8 mouse cellular contexts compared by ENCODE assay signal in the genomic region with DNA sequence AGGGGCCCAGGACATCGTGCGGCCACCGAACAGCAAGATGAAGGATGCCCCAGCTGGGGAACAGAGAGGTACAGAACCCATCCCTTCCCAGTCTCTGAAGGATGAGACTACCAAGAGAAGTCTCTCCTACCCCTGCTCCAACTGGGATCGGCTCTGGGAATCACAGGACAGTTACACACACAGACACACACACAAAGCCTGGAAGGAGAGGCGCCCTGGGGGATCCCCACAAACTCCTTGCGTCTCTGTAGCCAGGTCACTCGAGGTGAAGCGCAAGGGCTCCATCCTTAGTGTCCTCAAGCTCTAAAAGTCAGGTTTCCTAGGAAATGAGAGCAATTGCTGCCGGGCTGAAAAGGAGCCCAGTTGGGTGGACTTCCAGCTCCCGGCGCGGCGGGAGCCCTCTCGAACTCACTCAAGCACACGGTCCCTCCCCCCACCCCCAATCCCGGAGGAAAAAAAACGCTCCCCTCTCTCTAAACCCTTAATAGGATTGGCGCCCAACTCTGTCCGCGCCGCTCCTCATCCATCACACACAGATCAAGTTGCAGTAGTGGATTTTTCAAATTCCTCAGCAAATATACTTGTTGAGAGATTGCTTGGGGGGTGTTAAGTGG. TPM values are rescaled to one million over a fixed set of nuclear protein-coding genes. Genes with fewer than 3 reads are reported as not detected.
DNase-seq lines count a peak whose midpoint lies in the region; ATAC-seq and TF ChIP-seq lines count a peak whose summit lies in the region.

No protein-coding gene starts in this region.

- no peak for TF ChIP-seq CTCF in lung, adult 2 months (IDR thresholded peaks at IDR 0.05; ENCODE audit: insufficient read depth, low read length)

- no peak for TF ChIP-seq POLR2A in lung, adult 2 months (IDR thresholded peaks at IDR 0.05; ENCODE audit: borderline replicate concordance, extremely low read depth, low read depth, low read length)

- peak overlapping the region; percentile 80 for H3K9ac ChIP-seq in embryonic facial prominence, embryonic 14.5 days (ENCODE audit: low read depth, low read length)
- peak overlapping the region; percentile 48 for H3K9ac ChIP-seq in intestine, embryonic 15.5 days
- peak overlapping the region; percentile 85 for H3K9ac ChIP-seq in neural tube, embryonic 11.5 days (ENCODE audit: low read length)

- H3K4me2 ChIP-seq in embryonic facial prominence, embryonic 14.5 days (ENCODE audit: low read depth, low read length): peak overlapping the region; percentile 90
- peak overlapping the region; percentile 96 for H3K4me2 ChIP-seq in intestine, embryonic 15.5 days (replicated peaks)
- peak overlapping the region; percentile 88 for H3K4me2 ChIP-seq in neural tube, embryonic 11.5 days (ENCODE audit: low read depth)

- no peaks in the 10 kb centered on the region for H3K36me3 ChIP-seq in embryonic facial prominence, embryonic 14.5 days (ENCODE audit: control insufficient read depth, insufficient read depth, low read length)
- H3K36me3 ChIP-seq in intestine, embryonic 15.5 days: no peaks in the 10 kb centered on the region
- no peaks in the 10 kb centered on the region for H3K36me3 ChIP-seq in neural tube, embryonic 11.5 days (ENCODE audit: control insufficient read depth, insufficient read depth, low read length)

- DNase-seq in lung, adult 2 months: peak; percentile 18
- DNase-seq in lung, adult 18-20 months: no peak
- DNase-seq in embryonic facial prominence, embryonic 14.5 days (ENCODE audit: low spot score): peak; percentile 86
- DNase-seq in neural tube, embryonic 11.5 days (ENCODE audit: low spot score): peak; percentile 71
- DNase-seq in adrenal gland, adult 18-20 months (ENCODE audit: low spot score in 2 of 2): no peak
- no peak for DNase-seq in gastrocnemius, adult 18-20 months (ENCODE audit: low spot score)
- DNase-seq in yolk sac, embryonic 10.5 days (ENCODE audit: low spot score): no peak

- H3K27ac ChIP-seq in embryonic facial prominence, embryonic 14.5 days (replicated peaks; ENCODE audit: low read depth, low read length): peak overlapping the region; percentile 97
- H3K27ac ChIP-seq in intestine, embryonic 15.5 days: peak overlapping the region; percentile 89
- peak overlapping the region; percentile 91 for H3K27ac ChIP-seq in neural tube, embryonic 11.5 days (ENCODE audit: low read depth, low read length)

- H3K27me3 ChIP-seq in embryonic facial prominence, embryonic 14.5 days (replicated peaks; ENCODE audit: control insufficient read depth, insufficient read depth, low read length): no peaks in the 10 kb centered on the region
- peaks cover 22% of the 10 kb centered on the region for H3K27me3 ChIP-seq in intestine, embryonic 15.5 days (replicated peaks)
- no peaks in the 10 kb centered on the region for H3K27me3 ChIP-seq in neural tube, embryonic 11.5 days (ENCODE audit: control insufficient read depth, insufficient read depth, low read length)

- 1% methylated on average over 21 of the region's 21 CpGs for WGBS in lung, adult 2 months
- WGBS in embryonic facial prominence, embryonic 14.5 days: 0% methylated on average over 21 of the region's 21 CpGs
- WGBS in intestine, embryonic 15.5 days: under 1% methylated on average over 21 of the region's 21 CpGs
- WGBS in neural tube, embryonic 11.5 days: 0% methylated on average over 21 of the region's 21 CpGs

- H3K4me3 ChIP-seq in lung, adult 2 months (replicated peaks; ENCODE audit: extremely low read depth, low read depth, low read length): peak overlapping the region; percentile 55
- H3K4me3 ChIP-seq in embryonic facial prominence, embryonic 14.5 days (ENCODE audit: low read depth, low read length): peak overlapping the region; percentile 63
- peak overlapping the region; percentile 54 for H3K4me3 ChIP-seq in intestine, embryonic 15.5 days (replicated peaks)
- H3K4me3 ChIP-seq in neural tube, embryonic 11.5 days (ENCODE audit: low read depth, low read length): peak overlapping the region; percentile 64

- peaks cover 9% of the 10 kb centered on the region for H3K4me1 ChIP-seq in lung, adult 2 months (ENCODE audit: control insufficient read depth, insufficient read depth, low read length)
- peaks cover 50% of the 10 kb centered on the region for H3K4me1 ChIP-seq in embryonic facial prominence, embryonic 14.5 days (ENCODE audit: control insufficient read depth, insufficient read depth, low read length)
- peaks cover 38% of the 10 kb centered on the region for H3K4me1 ChIP-seq in intestine, embryonic 15.5 days (replicated peaks)
- peaks cover 35% of the 10 kb centered on the region for H3K4me1 ChIP-seq in neural tube, embryonic 11.5 days (ENCODE audit: control insufficient read depth, insufficient read depth, low read length)

- ATAC-seq in embryonic facial prominence, embryonic 14.5 days (ENCODE audit: low read depth): peak; percentile 11
- ATAC-seq in intestine, embryonic 15.5 days: peak; percentile 4; the same call in 1 of the 2 replicates
- ATAC-seq in neural tube, embryonic 11.5 days (ENCODE audit: insufficient read depth, low FRiP score, low TSS enrichment): no peak

- H3K9me3 ChIP-seq in embryonic facial prominence, embryonic 14.5 days (ENCODE audit: control insufficient read depth, low read length): no peaks in the 10 kb centered on the region
- no peaks in the 10 kb centered on the region for H3K9me3 ChIP-seq in intestine, embryonic 15.5 days
- H3K9me3 ChIP-seq in neural tube, embryonic 11.5 days (ENCODE audit: control insufficient read depth, low read length): no peaks in the 10 kb centered on the region

RNA-seq across cellular contexts. Expression of a gene that starts 1.4 kb away (rescaled TPM):
- polyA plus RNA-seq in lung, adult 2 months (2012; rRNA removed): 4.1 and 4.4 TPM in 2 replicates
- 14.7 and 15.1 TPM in 2 replicates for polyA plus RNA-seq in embryonic facial prominence, embryonic 14.5 days (2014; fragmentation: Nextera tagmentation; extraction: Ambion mirVana)
- 7.2 and 7.4 TPM in 2 replicates for polyA plus RNA-seq in intestine, embryonic 15.5 days (2015; fragmentation: Nextera tagmentation; extraction: Ambion mirVana)
- polyA plus RNA-seq in neural tube, embryonic 11.5 days (2014; fragmentation: Nextera tagmentation; extraction: Ambion mirVana): 10.3 and 12.2 TPM in 2 replicates
- total RNA-seq in adrenal gland, adult 18-20 months (2021): 1 to 10 TPM in 1 of 2 experiments, under 1 TPM in 1; 0.53 to 1.1 TPM
- total RNA-seq in gastrocnemius, adult 18-20 months (2021): 1 to 10 TPM in 1 of 2 experiments, under 1 TPM in 1; 0.78 to 1.1 TPM

Comparison
In these comparisons a context has a peak if more than half of its experiments do, and no peak if none do; other contexts are left out.
1. DNase-seq: peak in lung, adult 2 months (single experiment), embryonic facial prominence, embryonic 14.5 days (single experiment) and neural tube, embryonic 11.5 days (single experiment); none in lung, adult 18-20 months (0 of 2), adrenal gland, adult 18-20 months (0 of 2), gastrocnemius, adult 18-20 months (single experiment) and yolk sac, embryonic 10.5 days (single experiment).
2. Peak in every context shown above with its lines, with median percentiles within 50 percentile points of each other: H3K4me3 ChIP-seq, H3K27ac ChIP-seq, H3K4me2 ChIP-seq and H3K9ac ChIP-seq.